Mouse (Mus musculus) liver, embryonic 14.5 days (tissue): ENCODE measurements at regions not wholly inside any gene's neighbourhood (a gene's known extent, or its start where the extent isn't known, plus 50 kb on each side); places are given as distances from the start of the nearest gene placed in this dataset.

Source experiments
- ATAC-seq: fragments of 200-750 bp; cut with Nextera tagmentation; 2 replicates; pipeline ENCODE4 v1.8.0; 2017; ENCODE audit warnings: moderate number of reproducible peaks, mild to moderate bottlenecking, moderate library complexity; ENCODE audit not compliant: insufficient read depth
- DNase-seq, 3 experiments: peaks; one replicate each; pipeline ENCODE4 v3.0.0-alpha.2; 2012 to 2013; ENCODE audit warnings: low read depth in 3 of 3, low spot score in 3 of 3
- H3K27ac ChIP-seq: fragments of 300-500 bp; sonication (generic); 2 replicates; pipeline ENCODE4 v1.5.1; 2014; ENCODE audit warnings: moderate library complexity, mild to moderate bottlenecking, control low read depth, inconsistent platforms
- H3K27me3 ChIP-seq: fragments of 300-500 bp; sonication (generic); 2 replicates; pipeline ENCODE4 v1.6.1; 2014; ENCODE audit warnings: mild to moderate bottlenecking, low read length, moderate library complexity; ENCODE audit not compliant: control insufficient read depth, insufficient read depth
- H3K36me3 ChIP-seq: fragments of 300-500 bp; sonication (generic); replicated peaks from 2 replicates; pipeline ENCODE4 v1.6.1; 2014; ENCODE audit warnings: low read depth; ENCODE audit not compliant: control insufficient read depth, insufficient read depth
- H3K4me1 ChIP-seq, 2 experiments: fragments of 200-500 bp in 1 of 2; fragments of 300-500 bp in 1 of 2; sonication (generic) in 1 of 2; replicated peaks; 2 replicates each; pipeline ENCODE4 v1.6.1; 2012 to 2014; ENCODE audit warnings: antibody characterized with exemption in 1 of 2, inconsistent platforms in 1 of 2, low read length in 1 of 2; ENCODE audit not compliant: control insufficient read depth in 2 of 2, insufficient read depth in 2 of 2
- H3K4me2 ChIP-seq: fragments of 300-500 bp; sonication (generic); 2 replicates; pipeline ENCODE4 v1.6.1; 2014; ENCODE audit warnings: low read depth, mild to moderate bottlenecking, control low read depth, moderate library complexity
- H3K4me3 ChIP-seq, 2 experiments: fragments of 200-500 bp in 1 of 2; fragments of 300-500 bp in 1 of 2; sonication (generic) in 1 of 2; 2 replicates each; pipeline ENCODE4 v1.5.1; 2012 to 2014; ENCODE audit warnings: low read depth in 2 of 2, low read length in 2 of 2, mild to moderate bottlenecking in 2 of 2, control low read depth in 1 of 2, inconsistent platforms in 1 of 2, moderate library complexity in 1 of 2; ENCODE audit not compliant: insufficient read depth in 1 of 2
- H3K9ac ChIP-seq: fragments of 300-500 bp; sonication (generic); replicated peaks from 2 replicates; pipeline ENCODE4 v1.6.1; 2014; ENCODE audit warnings: mild to moderate bottlenecking, control low read depth, moderate library complexity
- H3K9me3 ChIP-seq: fragments of 300-500 bp; sonication (generic); 2 replicates; pipeline ENCODE4 v1.6.1; 2016; ENCODE audit warnings: low read length, mixed read lengths; ENCODE audit not compliant: control insufficient read depth
- CTCF ChIP-seq: IDR thresholded peaks from 2 replicates; pipeline ENCODE4 v1.5.1; 2016; ENCODE audit warnings: antibody characterized with exemption, low read depth, control low read depth
- EP300 ChIP-seq: IDR thresholded peaks from 2 replicates; pipeline ENCODE4 v1.6.1; 2016; ENCODE audit warnings: antibody characterized with exemption, low read depth
- WGBS: fragments of 180-500 bp; shearing (Covaris S2); extraction: QIAGEN DNeasy Blood & Tissue Kit; methylation state at CpG from one replicate; pipeline ENCODE4 v1.1.7; 2014; ENCODE audit not compliant: insufficient replicate concordance; 5-methylcytosine and 5-hydroxymethylcytosine counted together

DNA sequence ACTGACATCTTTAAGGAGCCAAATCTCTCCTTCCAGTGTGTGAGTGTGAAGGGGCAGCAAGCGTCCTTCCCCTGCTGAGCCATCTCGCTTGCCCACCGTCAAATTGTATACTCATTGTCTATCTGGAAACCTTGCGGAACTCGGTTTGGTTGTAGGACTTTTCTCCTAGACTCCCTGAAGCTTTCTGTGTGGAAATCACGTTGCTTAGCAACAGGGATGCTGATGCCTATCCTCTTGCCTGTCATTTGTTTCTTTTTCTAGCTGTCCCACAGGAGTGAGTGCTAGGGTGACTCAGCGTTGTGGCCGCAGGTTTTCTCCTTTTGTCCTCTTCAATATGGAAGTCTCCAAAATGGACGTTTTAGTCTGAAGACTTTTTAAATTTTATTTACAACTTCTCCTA lies 131.5 kb upstream of the Nr5a2 start:
- Histone ChIP-seq H3K27ac (no peak overlapping the region), H3K4me3 (no peak overlapping the region), H3K4me2 (no peak overlapping the region), H3K9me3 (no peaks in the 10 kb centered on the region), H3K27me3 (no peaks in the 10 kb centered on the region), H3K36me3 (no peaks in the 10 kb centered on the region), H3K4me1 (no peaks in the 10 kb centered on the region), H3K9ac (no peak overlapping the region)
- no peak for DNase-seq
- TF ChIP-seq CTCF (no peak), EP300 (no peak)
- ATAC-seq, result no peak
- 36% methylated on average over 9 of the region's 9 CpGs for WGBS

DNA sequence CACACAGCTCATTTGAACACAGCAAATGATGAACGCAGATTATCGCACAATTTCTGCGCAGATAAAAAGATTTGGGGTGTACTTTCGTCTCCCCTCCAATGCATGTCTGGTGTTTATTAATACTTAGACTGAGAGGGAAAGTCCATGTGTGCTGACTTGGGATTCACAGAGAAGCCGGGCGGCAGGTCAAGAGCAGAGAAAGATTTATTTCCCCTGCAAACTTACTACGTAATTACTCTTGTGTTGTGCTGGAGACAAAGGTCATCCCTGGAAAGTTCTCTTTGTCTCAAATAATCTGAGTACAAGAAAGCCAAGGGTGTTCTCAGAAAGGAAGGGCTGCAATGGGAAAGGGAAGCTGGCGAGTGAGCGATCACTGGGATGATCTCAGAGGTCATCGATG lies 127.9 kb upstream of the Nr5a2 start:
- no peak overlapping the region for H3K9ac ChIP-seq
- DNase-seq (no peak), ATAC-seq (no peak)
- no peaks in the 10 kb centered on the region for H3K9me3 ChIP-seq
- no peaks in the 10 kb centered on the region for H3K4me1 ChIP-seq
- H3K4me2 ChIP-seq, result no peak overlapping the region
- no peaks in the 10 kb centered on the region for H3K36me3 ChIP-seq
- H3K27ac ChIP-seq, result no peak overlapping the region
- TF ChIP-seq EP300 (no peak), CTCF (no peak)
- WGBS, result 79% methylated on average over 10 of the region's 10 CpGs
- H3K4me3 ChIP-seq, result no peak overlapping the region
- H3K27me3 ChIP-seq, result no peaks in the 10 kb centered on the region

DNA sequence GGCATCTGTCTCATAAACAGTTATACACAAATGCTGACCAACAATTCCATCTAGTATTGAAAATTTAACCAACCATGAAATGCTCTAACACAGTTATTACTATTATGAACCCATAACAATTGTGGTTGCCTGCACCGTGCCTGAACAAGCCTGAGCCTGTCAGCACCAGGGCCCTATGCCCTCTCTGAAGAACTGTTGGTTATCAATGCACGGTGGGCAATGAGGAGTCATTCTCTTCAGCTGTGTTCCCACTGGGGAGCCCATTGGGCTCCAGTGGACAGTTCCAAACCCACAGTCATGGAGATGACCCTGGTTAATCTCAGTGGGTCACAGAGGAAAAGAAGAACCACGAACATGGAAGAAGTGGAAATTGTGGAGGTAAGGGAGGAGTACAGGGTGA lies 126.5 kb upstream of the Nr5a2 start:
- ATAC-seq, result no peak
- no peaks in the 10 kb centered on the region for H3K9me3 ChIP-seq
- WGBS, result 58% methylated on average over 3 of the region's 3 CpGs
- H3K36me3 ChIP-seq, result no peaks in the 10 kb centered on the region
- no peak overlapping the region for H3K27ac ChIP-seq
- H3K9ac ChIP-seq, result no peak overlapping the region
- H3K4me3 ChIP-seq, result no peak overlapping the region
- no peak for DNase-seq
- H3K4me2 ChIP-seq, result no peak overlapping the region
- TF ChIP-seq CTCF (no peak), EP300 (no peak)
- H3K4me1 ChIP-seq, result no peaks in the 10 kb centered on the region
- H3K27me3 ChIP-seq, result no peaks in the 10 kb centered on the region

- Histone ChIP-seq H3K4me2 (no peak overlapping the region), H3K27ac (no peak overlapping the region), H3K4me3 (no peak overlapping the region), H3K9me3 (no peaks in the 10 kb centered on the region), H3K36me3 (no peaks in the 10 kb centered on the region), H3K9ac (no peak overlapping the region), H3K27me3 (no peaks in the 10 kb centered on the region), H3K4me1 (no peaks in the 10 kb centered on the region)
- 41% methylated on average over 1 of the region's 1 CpGs for WGBS
- no peak for TF ChIP-seq EP300
- TF ChIP-seq CTCF, result no peak
- ATAC-seq (no peak), DNase-seq (no peak)
Measured at GRCm38 (mm10) chr1:137083500-137083899, 123.3 kb upstream of the Nr5a2 start.

GRCm38 (mm10) chr1:137079401-137080003 lies 119.3 kb upstream of the Nr5a2 start:
- 19% methylated on average over 11 of the region's 11 CpGs for WGBS
- H3K27ac ChIP-seq, result no peak overlapping the region
- H3K4me3 ChIP-seq, result no peak overlapping the region
- H3K27me3 ChIP-seq, result no peaks in the 10 kb centered on the region
- H3K4me2 ChIP-seq, result no peak overlapping the region
- no peaks in the 10 kb centered on the region for H3K4me1 ChIP-seq
- no peaks in the 10 kb centered on the region for H3K36me3 ChIP-seq
- TF ChIP-seq CTCF (no peak), EP300 (no peak)
- DNase-seq (no peak), ATAC-seq (no peak)
- no peak overlapping the region for H3K9ac ChIP-seq
- H3K9me3 ChIP-seq, result no peaks in the 10 kb centered on the region

GRCm38 (mm10) chr1:137074787-137075186 lies 114.5 kb upstream of the Nr5a2 start:
- no peak overlapping the region for H3K4me2 ChIP-seq
- ATAC-seq, result peak; percentile 62
- WGBS, result 6% methylated on average over 9 of the region's 9 CpGs

More at GRCm38 (mm10) chr1:137074787-137075186, 114.5 kb upstream of the Nr5a2 start:
- Histone ChIP-seq H3K4me1 (no peaks in the 10 kb centered on the region), H3K9me3 (no peaks in the 10 kb centered on the region), H3K36me3 (no peaks in the 10 kb centered on the region), H3K4me3 (no peak overlapping the region), H3K27me3 (no peaks in the 10 kb centered on the region), H3K9ac (no peak overlapping the region), H3K27ac (no peak overlapping the region)
- TF ChIP-seq EP300 (no peak), CTCF (no peak)
- peak; percentile 7 to 16 (median 9) for DNase-seq
